Mouse (Mus musculus) c-Kit-positive CD71-positive TER-119-negative erythroid progenitor cells, embryonic 14.5 days (primary cell): ENCODE data around the gene Cdkal1.
A peak's percentile ranks its signal among the peaks of the same experiment; 100 is the strongest.

Experiments
- DNase-seq: peaks from one replicate; pipeline ENCODE4 v3.0.0-alpha.2; 2013; ENCODE audit warnings: low read depth

The Cdkal1 gene

DNA sequence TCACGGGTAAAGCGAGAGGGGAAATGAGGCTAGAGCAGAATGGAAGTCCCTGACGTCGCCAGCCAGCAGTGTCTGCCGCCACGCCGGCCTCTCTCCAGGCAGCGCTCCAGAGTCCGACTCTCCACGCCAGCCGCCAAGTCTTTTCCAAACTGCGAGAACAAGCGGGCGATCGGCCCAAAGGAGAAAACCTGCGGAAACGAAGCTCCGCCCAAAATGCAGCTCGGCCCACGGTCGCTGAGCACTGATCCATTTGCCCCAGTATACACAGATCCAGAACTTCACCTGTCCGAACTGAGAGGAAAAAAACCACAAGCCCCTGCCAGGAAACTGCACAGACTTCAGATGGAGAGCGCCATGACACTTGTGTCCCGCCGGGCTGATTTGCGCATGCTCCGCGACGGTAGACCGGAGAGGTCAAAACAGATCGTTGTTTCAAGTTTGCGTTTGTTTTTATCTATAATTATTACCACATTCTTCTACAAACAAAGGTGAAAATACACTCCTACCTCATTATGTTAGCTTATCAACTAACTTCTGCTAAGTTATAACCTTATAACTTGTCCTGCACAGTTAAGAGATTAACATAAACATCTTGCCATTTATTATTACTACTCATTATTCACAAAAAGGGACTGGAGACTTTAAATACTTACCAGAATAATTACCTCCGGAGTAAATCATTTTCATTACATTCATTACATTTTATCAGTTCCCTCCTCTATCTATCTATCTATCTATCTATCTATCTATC lies at the start of gene Cdkal1:
Gene Cdkal1 (minus strand): TSS at position 394 of the 751 bp plus-strand sequence.
- peak; percentile 80 for DNase-seq

DNA sequence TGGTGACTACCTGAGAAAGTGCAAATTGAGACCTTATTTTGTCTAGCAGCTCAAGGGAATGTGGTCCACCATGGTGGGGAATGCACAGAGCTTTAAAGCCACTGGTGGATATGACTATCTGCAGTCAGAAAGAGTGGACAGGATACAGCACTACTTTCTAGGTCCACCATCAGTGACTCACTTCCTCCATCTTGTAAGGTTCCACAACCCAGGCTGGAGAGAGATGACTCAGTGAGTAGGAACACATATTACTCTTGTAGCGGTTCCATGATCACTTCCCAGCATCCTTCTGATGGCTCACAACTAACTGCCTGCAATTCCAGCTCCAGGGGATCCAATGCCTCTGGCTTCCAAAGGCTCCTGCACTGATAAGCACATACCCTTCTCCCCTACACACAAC lies 47.9 kb upstream of the Cdkal1 start:
- DNase-seq = no peak

DNA sequence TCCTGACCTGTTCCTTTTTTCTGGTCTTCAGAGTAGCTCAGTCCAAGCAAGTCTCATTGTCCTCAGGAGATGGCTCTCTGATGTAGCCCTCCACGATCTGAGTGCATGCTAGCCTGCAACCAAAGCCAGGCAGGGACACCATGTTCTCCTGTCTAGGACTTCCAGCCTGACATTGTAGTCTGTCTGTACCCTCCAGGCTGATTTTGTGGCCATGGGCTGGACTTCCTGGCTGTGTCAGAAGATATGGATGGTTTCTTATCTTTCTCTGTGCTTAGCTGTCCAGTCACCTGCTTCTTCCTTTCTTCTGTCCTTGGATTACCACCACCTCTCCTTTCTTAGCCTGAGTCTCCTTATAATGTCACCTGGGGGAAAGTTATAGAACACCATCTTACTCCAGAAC lies 47.2 kb upstream of the Cdkal1 start:
- DNase-seq = no peak

DNA sequence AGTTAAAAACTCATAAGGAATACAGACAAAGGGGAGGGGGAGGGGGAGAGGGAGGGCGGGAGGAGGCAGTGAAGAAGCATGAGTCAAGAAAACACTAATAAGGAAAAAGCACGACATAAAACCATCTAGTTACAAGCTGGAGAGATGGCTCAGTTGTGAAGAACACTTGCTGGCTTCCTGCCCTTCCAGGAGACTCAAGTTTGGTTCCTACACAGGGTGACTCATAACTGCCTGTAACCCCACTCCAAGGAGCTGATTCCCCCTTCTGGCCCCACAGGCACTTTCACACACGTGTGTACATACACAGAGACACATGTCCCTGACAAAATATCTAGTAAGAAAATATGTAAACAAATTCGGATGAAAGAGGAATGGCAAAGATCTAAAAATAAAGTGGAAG lies 46.2 kb upstream of the Cdkal1 start:
- DNase-seq = no peak

DNA sequence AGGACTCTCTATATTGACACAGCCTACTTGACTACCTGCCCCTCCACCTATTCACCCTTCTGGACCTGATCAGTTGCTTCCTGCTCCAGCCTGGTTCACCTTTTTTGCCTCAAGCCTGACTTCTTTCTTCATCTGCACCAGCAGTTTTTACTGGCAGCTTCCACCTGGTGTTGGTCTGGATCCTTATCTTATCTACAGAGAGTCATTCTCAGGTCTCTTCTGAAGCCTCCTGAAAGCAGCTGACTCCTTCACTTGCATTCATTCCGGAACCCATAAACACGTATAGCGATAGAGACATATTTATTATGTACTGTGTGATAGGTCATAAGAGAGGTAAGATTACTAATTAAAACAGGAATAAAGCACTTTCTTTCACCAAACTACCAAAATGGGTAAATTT lies 11.3 kb upstream of the Cdkal1 start:
- no peak for DNase-seq

DNA sequence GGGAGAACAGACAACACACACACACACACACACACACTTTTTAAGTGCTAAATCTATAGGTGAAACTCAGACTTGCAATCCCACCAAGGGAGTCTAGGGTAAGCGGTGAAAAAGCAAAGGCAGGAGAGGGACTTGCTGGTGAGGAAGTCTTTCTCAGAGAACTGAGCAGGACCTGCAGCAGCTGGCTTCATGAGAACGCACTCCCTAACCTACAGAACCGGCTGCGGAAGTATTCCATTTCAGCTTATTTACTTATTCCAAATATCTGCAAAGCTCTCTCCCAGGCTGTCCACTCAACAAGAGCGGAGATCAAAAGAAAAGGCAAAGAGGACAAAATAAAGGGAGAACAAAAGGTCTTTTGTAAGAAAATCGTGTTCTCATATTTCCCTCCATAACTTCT lies 8.9 kb upstream of the Cdkal1 start:
- DNase-seq = no peak

DNA sequence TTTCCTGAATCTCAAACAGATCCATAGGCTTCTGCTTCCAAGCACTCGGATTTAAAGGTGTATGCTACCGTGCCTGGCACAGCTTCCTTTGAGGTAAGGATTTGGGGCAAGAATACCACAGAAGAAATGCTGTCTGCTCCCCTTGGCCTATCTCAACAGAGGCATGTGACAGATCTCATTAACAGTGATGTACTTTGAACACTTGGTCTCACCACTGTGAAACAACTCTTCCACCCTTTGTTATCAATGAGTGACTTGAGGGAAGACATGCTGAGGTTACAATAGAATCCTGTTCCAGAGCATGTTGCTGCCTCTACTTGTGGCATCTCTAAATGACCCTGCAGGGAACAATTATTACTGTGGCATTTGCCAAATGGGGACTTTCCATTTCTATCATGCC lies 4.6 kb upstream of the Cdkal1 start:
- no peak for DNase-seq

DNA sequence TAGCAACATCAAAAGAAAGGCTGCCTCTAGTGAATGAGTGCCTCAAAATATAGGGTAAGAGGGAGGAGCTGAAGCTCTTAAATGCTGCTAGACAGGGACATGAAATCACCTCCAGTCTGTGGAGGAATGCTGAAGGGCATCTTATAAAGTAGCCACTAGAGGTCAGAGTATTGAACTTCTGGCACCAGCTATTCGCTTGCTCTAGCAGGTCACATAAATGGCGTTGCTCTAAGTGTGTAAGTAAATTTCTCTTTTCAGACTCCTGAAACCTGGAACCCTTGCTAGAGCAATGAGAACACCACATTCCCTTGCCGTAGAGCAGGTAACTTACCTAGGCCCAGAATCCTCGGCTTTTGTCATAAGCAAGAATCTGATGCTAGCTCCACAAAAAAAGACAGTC lies 2.0 kb upstream of the Cdkal1 start:
- no peak for DNase-seq

DNA sequence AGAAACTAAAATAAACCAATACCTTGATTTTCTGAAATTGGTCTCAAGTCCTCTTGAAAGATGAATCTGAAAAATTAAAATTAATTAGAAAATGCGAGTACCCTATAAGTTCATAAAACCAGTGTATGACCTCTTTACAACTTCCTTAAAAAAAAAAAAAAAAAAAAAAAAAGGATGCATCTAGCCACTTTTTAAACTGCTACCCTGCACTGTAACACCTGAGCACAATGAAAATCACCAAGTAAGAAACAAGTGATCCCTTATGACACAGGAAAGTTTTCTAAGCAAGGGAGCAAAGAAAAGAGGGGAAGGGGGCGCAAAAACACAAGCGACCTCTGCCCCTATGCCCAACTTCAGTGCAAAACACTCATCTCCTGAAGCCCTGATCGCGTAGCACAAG lies 598 bp downstream of the Cdkal1 start:
- DNase-seq = no peak

DNA sequence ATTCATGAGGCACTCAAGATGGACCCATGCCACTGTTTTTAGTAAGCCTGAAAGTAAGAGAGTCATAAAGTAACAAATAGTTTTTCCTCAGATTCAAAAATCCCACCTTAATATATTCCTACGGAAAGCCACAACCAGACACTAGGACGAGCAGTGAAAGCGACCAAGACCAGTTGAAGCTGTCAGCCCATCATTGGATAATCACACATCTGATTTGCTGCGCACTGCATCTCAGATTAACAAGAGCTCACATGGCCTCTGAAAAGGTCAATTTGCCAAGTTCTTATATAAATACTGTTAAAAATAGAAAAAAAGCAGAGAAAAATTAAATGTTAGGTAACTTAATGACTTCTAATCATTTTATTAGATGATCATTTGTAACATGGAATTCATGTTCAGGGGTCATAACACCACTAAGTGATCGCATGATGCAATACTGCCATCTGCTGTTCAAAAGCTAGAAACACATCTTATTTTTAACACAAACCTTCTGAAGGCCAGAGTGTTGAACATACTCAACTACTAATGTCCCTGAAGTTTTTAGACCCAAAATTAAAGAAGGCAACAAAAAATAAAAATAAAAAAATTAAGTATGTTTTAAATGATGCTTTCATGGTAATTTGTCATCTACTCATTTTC lies 16.9 kb downstream of the Cdkal1 start:
- peak; percentile 45 for DNase-seq

DNA sequence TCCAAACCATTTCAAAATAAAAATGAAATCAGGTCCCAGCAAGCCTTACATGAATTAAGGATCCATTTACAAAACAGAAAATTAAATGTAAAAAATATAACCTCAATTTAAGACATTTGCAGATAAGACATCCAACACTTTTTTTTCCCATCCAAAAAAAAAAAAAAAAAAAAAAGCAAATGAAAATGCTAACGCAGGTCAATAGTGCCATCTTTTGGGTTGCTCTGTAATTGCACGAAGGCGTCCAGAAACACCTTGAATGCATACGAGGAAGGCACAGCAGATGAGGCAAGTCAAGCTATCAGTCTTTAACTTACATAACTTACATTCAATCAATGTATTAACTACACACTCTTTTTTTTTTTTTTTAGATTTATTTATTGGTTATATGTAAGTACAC lies 20.3 kb downstream of the Cdkal1 start:
- DNase-seq = no peak

DNA sequence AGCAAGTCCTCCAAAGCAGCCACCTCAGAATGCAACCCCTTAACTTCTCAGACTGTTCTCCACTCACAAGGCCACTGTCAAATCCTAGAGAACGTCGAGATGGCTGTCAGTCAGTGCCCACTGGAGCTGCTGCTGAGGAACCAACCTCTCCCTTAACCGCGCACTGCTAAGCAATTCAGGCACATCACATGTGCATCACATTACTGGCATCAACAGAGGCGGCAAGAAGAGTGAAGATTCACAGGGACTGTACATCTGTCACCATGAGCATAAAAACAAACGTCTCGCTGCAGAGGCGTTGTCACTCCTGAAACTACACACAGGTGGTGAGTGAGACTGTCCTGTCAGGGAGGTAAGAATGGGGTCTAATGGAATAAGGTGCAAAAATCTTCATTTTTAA lies 21.7 kb downstream of the Cdkal1 start:
- DNase-seq = no peak

DNA sequence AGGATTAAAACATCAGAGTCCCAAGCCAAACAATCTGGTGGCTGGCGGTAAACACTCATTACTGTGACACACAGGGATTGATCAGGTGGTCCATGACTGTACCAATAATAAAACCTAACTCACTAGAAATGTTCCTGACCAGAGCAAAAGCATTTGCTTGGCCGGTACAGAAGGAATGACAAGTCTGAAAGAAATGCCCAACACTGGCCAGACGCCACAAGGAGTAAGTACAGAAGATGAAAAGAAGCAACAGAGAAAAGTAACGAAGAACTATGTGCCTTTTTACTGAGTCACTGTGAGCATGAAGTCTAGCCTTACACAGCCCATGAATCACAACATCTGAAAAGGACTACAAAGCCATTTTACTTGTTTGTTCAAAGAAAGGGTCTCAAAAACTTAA lies 24.3 kb downstream of the Cdkal1 start:
- no peak for DNase-seq

DNA sequence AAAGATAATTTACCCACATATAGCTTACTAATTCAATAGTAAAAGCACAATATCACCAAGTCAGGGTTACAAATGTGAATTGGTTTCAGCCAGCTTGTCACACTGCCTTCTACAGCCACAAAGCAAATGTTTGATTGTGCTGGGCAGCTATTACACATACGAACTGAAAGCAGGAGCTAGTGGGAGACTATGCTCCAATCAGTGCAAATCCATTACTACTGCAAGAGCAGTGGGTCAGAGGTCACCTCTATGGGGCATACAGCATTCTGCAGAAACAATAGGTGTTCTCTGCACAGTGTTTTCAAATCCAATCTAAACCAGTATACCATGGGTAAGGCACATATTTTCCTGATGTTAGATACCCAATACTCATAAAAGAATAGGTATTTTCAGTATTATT lies 27.4 kb downstream of the Cdkal1 start:
- no peak for DNase-seq

DNA sequence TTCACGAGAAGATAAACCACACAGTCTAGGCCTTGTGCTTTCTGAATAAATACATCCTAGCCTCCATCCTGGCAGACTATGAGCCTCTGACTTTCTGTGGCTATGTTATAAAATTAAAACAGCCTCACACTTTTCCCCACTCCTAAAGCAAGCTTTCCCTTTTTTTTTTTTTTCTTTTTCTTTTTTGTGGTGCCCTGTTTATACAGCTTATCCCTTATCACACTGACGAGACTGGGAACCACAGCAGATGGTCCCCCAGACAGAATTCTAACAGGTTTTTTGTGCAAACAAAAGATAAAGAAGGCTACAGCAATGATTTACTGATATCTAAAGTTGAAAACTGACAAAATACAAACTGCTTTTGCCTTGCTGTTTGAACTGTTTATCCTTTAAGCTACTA lies 29.0 kb downstream of the Cdkal1 start:
- no peak for DNase-seq

DNA sequence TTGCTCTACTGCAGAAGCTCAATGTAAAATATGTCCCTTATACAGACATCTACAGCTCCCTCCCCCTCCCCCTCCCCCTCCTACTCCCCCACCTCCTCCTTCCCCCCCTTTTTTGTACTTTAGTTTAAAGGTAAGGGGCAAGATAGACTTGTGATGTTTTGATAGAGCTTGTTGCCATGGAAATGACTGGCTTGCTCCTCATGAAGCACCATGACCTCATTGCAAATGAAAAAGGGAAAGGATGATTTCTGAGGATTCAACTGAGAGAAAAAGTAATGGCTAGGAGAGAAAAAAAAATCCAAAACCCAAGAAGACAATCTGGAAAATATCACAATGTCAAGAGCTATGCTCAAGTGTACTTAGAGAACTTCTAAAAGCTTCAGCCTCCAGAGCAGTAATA lies 29.4 kb downstream of the Cdkal1 start:
- no peak for DNase-seq

DNA sequence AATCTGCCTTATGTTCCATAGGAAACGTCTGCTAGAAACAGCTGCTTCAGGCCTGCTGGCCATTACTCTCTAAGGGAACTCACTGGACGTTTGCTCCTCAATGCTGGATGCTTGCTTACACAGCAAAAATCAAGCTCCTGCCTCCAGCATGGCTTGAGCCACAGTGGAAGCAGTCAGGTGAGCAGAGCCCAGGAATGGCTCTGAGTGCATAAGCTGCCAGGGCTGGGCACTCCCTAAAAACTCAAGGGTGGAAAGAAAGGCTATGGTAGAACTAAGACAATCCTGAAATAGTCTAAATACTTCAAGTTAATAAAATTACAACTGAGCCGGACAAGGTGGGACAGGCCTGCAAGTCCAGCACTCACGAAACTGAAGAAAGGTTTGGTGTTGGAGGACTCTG lies 30.7 kb downstream of the Cdkal1 start:
- DNase-seq = no peak

DNA sequence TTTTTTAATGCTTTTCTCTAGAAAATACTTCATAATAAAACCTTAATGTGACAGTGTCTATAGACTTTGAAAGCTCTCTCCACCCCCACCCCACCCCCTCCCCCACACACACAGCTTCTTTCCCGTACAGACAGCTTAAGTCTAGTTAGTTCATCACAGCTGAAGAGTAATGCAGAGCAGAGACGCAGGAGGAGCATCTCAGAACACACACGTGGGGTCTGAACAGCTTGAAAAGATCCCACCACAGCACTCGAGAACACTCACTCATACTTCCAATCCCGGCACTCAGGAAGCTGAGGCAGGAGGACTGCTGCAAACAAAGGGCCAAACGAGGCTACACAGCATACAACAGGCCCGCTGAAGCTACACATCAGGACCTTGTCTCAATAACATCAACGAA lies 31.1 kb downstream of the Cdkal1 start:
- no peak for DNase-seq

DNA sequence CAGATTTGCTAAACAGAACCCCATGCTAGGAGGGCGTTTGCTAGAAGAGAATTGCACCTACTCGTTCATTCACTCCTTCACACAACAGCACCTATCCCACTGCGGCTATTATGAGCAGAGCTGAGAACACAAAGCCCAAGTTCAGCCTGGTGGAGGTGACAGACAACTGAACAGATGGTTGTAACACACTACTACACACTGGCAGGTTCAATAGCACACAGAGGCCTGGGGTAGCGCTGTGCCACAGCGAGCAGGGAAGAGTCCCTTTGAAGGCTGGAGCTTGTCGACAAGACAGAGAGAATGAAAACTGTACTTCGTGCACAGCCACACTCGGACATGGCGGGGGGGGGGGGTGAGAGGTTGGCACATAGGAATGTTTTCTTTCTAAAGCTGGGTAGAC lies 31.6 kb downstream of the Cdkal1 start:
- DNase-seq = no peak

DNA sequence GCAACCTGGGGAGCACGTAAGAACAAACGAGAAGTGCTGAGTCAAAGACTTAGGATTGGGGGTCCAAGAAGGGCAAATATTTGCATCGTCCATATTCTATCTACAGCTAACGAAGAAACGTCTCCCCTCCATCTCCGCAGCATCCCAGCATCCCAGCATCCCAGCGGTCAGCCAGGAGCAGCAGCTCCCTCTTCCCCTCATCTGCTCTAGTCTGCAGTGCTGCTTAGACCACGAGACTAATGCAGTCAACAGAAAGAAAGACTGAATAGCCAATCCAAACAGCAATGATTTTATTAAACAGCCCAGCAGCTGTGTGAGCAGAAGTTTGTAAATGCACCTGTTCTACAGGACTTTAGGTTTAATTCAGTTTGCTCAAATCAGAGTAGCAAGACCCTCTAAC lies 32.0 kb downstream of the Cdkal1 start:
- no peak for DNase-seq

DNA sequence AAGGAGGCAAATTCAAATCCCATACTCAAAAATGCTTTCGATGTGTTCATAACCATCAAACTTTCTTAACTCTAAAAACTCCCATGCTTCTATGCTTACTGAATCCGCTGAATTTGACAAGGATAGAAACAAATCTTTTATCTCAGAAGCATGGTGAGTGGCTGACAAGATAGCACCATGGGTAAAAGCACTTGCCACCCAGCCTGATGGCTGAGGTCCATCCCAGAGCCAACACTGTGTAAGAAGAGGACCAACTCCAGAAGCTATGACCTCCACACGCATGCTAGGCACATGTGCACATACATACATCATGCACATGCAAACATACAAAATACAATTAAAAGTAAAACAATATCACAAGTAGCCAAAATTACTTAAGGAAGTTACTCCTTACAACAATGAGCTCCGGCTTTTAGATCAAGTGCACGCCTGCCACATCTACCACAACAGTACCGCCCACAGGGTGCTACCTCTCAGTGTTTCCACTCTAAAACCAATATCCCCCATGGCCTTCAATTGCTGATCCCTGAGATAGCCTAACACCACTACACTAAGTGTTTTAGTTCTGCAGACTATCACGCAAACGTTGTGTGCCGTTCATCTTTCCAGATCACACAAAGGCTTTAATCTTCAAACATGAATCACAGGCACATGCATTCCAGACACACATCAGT lies 35.4 kb downstream of the Cdkal1 start:
- no peak for DNase-seq

DNA sequence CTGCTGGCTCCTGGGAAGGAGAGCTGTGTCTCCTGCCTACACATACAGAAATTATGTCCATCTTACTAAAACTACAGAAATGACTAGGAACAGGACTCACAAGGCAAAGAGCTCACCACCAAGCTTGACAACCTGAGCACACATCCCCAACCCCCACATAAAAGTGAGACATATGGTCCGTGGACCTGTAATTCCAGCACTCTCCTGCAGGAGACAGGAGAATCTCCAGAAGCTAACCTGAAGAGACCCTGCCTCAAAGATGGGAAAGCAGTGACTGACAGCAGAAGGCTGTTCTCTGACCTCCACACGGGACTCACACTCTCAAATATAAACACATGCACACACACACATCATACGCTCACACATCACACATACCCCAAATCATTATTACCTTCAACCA lies 36.3 kb downstream of the Cdkal1 start:
- no peak for DNase-seq

DNA sequence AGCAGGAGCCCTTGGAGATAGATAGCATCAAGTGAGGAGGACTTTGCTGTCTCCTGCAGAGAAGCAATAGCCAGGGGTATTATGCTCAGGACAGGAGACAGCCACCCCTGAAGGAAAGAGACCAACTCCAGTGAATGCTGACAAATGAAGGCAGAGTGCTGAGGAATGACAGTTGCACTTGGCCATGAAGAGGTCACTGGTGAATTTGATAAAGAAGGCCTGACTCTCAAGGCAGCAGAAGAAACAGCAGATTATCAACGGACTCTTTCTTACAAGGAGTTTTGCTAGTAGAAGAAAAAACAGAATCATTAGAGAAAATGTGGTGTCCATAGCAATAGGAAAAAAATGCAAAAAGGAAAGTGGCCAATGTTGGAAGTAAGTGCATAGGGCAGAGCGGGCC lies 37.2 kb downstream of the Cdkal1 start:
- DNase-seq = no peak

DNA sequence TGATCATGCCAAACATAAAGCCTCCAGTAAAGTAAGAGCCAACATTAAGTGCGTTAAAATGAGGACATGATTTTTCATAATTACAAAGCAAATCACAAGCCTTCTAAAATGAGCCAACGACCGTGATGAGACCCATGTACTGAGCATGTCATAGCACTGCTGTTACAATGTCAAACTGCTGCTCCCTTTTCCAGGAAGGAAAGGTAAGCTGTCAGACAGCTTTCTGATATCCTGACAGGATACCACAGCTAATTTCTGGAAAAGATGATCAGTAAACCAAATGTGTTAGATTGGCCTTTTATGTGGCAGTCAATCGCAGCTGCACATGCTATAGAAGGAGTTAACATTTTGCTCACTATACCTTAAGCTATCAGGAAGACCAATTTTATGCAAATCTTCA lies 44.7 kb downstream of the Cdkal1 start:
- DNase-seq = no peak
